ENCODE assay signal across 9 mouse cellular contexts in genomic region chr1:14503881-14504742, GRCm38 (mm10).
DNase-seq lines count a peak whose midpoint lies in the region; ATAC-seq and TF ChIP-seq lines count a peak whose summit lies in the region.
"Had no signal": no experiment of that assay in that cellular context is flagged by ENCODE, and none has a peak within 500 bp of the region (broad histone marks: within the 10 kb centered on the region; RNA-seq: fewer than 3 reads in every experiment).

No protein-coding gene starts in this region.

- peaks cover 3% of the 10 kb centered on the region; the same call in 1 of the 2 replicates for H3K4me1 ChIP-seq in lung, adult 2 months (ENCODE audit: control insufficient read depth, insufficient read depth, low read length)
- H3K4me1 ChIP-seq in heart, embryonic 14.5 days (ENCODE audit: control insufficient read depth in 2 of 2, insufficient read depth in 2 of 2, low read length in 2 of 2) = peaks cover 4 to 7% of the 10 kb centered on the region in 2 experiments; a peak in 3 of 4 replicates
- H3K4me1 ChIP-seq in midbrain, embryonic 13.5 days (replicated peaks) = peaks cover 24% of the 10 kb centered on the region
- H3K4me1 ChIP-seq: liver, embryonic 13.5 days had no signal

- ATAC-seq in heart, embryonic 14.5 days (ENCODE audit: insufficient number of reproducible peaks, insufficient read depth, low FRiP score, low read depth) = no peak
- no peak for ATAC-seq in midbrain, embryonic 13.5 days
- ATAC-seq in granulocyte monocyte progenitor cell, adult 5-6 weeks (replicated peaks; ENCODE audit: poor library complexity, severe bottlenecking) = no peak

- H3K36me3 ChIP-seq in heart, embryonic 14.5 days (ENCODE audit: control insufficient read depth, insufficient read depth, low read length) = no peaks in the 10 kb centered on the region
- H3K36me3 ChIP-seq in midbrain, embryonic 13.5 days = no peaks in the 10 kb centered on the region
- H3K36me3 ChIP-seq: liver, embryonic 13.5 days had no signal

- H3K4me2 ChIP-seq in heart, embryonic 14.5 days (ENCODE audit: low read length) = peak overlapping the region; percentile 35; the same call in 1 of the 2 replicates
- H3K4me2 ChIP-seq in midbrain, embryonic 13.5 days (replicated peaks) = peak overlapping the region; percentile 29
- H3K4me2 ChIP-seq: liver, embryonic 13.5 days had no signal

- no peak for TF ChIP-seq POLR2A in lung, adult 2 months (IDR thresholded peaks at IDR 0.05; ENCODE audit: borderline replicate concordance, extremely low read depth, low read depth, low read length)

- no peak overlapping the region for H3K27ac ChIP-seq in heart, embryonic 14.5 days (replicated peaks in 1 of 2; ENCODE audit: control insufficient read depth in 1 of 2, insufficient read depth in 1 of 2, low read depth in 2 of 2, low read length in 2 of 2)
- H3K27ac ChIP-seq in midbrain, embryonic 13.5 days = no peak overlapping the region
- H3K27ac ChIP-seq: liver, embryonic 13.5 days had no signal

- WGBS in lung, adult 2 months = 19% methylated on average over 17 of the region's 17 CpGs
- 9% methylated on average over 17 of the region's 17 CpGs for WGBS in heart, embryonic 14.5 days
- 6% methylated on average over 17 of the region's 17 CpGs for WGBS in midbrain, embryonic 13.5 days

- no peak for TF ChIP-seq CTCF in lung, adult 2 months (IDR thresholded peaks at IDR 0.05; ENCODE audit: insufficient read depth, low read length)

- peak; percentile 36 for DNase-seq in adrenal gland, postnatal 14 days
- no peak for DNase-seq in adrenal gland, postnatal 25 days
- peak; percentile 4 for DNase-seq in lung, adult 2 months
- no peak for DNase-seq in lung, postnatal 25 days (ENCODE audit: low spot score)
- no peak for DNase-seq in natural killer cell, adult 2 months (ENCODE audit: low spot score in 2 of 2)
- DNase-seq: liver, embryonic 13.5 days had no signal

- H3K4me3 ChIP-seq in lung, adult 2 months (replicated peaks; ENCODE audit: extremely low read depth, low read depth, low read length) = no peak overlapping the region
- no peak overlapping the region; a peak in 1 of 4 replicates for H3K4me3 ChIP-seq in heart, embryonic 14.5 days (ENCODE audit: control insufficient read depth in 1 of 2, insufficient read depth in 1 of 2, low read depth in 1 of 2, low read length in 2 of 2)
- peak overlapping the region; percentile 13; the same call in 1 of the 2 replicates for H3K4me3 ChIP-seq in midbrain, embryonic 13.5 days (replicated peaks)
- H3K4me3 ChIP-seq: liver, embryonic 13.5 days had no signal

- H3K9ac ChIP-seq in heart, embryonic 14.5 days (ENCODE audit: low read length) = no peak overlapping the region
- H3K9ac ChIP-seq in midbrain, embryonic 13.5 days (replicated peaks) = no peak overlapping the region
- H3K9ac ChIP-seq: liver, embryonic 13.5 days had no signal

- peaks cover 65% of the 10 kb centered on the region for H3K27me3 ChIP-seq in heart, embryonic 14.5 days (ENCODE audit: control insufficient read depth, insufficient read depth, low read length)
- peaks cover 79% of the 10 kb centered on the region for H3K27me3 ChIP-seq in midbrain, embryonic 13.5 days

- H3K9me3 ChIP-seq in heart, embryonic 14.5 days (ENCODE audit: control insufficient read depth, low read length) = no peaks in the 10 kb centered on the region
- H3K9me3 ChIP-seq in midbrain, embryonic 13.5 days = no peaks in the 10 kb centered on the region
- H3K9me3 ChIP-seq: liver, embryonic 13.5 days had no signal

Comparison
In these comparisons a context has a peak if more than half of its experiments do, and no peak if none do; other contexts are left out.
1. DNase-seq: peak in adrenal gland, postnatal 14 days (single experiment) and lung, adult 2 months (single experiment); none in adrenal gland, postnatal 25 days (single experiment), lung, postnatal 25 days (single experiment) and natural killer cell, adult 2 months (0 of 2).